Mouse (Mus musculus) spleen, adult 12 weeks (tissue): ENCODE measurements around the gene Rbm45.

ENCODE experiments used
- DNase-seq: peaks from one replicate; pipeline ENCODE4 v3.0.0; 2022; ENCODE audit warnings: low spot score

The Rbm45 gene

DNA sequence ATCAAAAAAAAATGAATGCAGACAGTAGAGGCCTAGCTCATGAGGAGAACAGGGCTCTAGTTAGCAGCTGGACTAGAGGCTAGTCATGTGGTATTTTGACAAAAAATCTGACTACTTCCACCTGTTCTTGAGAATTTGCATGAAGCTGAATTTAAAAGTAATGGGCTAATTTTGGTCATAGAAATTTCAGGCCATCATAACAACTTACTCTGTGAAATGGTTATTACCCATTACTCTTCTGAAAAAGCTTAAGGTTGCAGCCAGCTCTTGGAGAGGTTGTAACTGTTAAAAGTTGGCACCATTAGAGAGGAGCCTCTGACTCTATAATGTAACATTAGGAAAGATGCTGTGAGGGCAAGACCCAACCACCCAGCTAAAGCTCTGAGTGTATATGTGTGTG lies 16.7 kb downstream of the Rbm45 start:
- no peak for DNase-seq

- no peak for DNase-seq
Measured at GRCm38 (mm10) chr2:76400178-76400577, 30.4 kb downstream of the Rbm45 start.

DNA sequence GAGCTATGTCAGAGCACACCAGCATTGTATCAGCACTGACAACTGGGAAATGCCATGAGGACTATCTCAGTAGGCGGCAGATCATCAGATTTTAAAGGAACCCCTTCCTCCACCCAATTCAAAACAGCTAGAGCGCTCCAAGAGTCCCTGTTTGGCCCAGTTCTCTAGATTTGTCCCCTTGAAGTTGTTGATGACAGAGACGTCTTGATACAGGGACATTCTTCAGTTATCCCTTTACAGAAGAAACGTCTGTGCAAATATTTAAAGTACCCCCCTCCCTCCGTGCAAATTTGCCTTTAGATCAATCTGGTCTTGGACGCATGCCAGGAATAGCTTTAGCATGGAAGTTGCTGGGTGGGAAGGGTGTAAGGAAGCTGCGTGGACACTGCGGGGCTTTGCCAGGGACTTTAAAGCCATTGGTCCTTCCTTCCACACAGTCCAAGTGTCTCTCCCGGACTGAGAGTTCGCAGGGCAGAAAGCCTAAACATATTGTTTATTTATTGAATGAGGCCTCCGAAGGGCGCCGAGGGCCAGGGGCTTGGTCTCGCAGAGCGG lies 35.9 kb downstream of the Rbm45 start:
- no peak for DNase-seq

GRCm38 (mm10) chr2:76406151-76406936 lies 36.6 kb downstream of the Rbm45 start, which contains the start of gene Osbpl6:
TSS of gene Osbpl6 (plus strand) at chr2:76406508.
- no peak for DNase-seq

GRCm38 (mm10) chr2:76406937-76407441 lies 37.2 kb downstream of the Rbm45 start:
- no peak for DNase-seq

GRCm38 (mm10) chr2:76409526-76409925 lies 39.7 kb downstream of the Rbm45 start:
- no peak for DNase-seq

- no peak for DNase-seq
Measured at GRCm38 (mm10) chr2:76409986-76410385, 40.2 kb downstream of the Rbm45 start.

GRCm38 (mm10) chr2:76412924-76413323 lies 43.1 kb downstream of the Rbm45 start:
- no peak for DNase-seq

- DNase-seq = no peak
Measured at GRCm38 (mm10) chr2:76417446-76418141, 47.8 kb downstream of the Rbm45 start.

- DNase-seq = no peak
Measured at GRCm38 (mm10) chr2:76418142-76418518, 48.3 kb downstream of the Rbm45 start.

DNA sequence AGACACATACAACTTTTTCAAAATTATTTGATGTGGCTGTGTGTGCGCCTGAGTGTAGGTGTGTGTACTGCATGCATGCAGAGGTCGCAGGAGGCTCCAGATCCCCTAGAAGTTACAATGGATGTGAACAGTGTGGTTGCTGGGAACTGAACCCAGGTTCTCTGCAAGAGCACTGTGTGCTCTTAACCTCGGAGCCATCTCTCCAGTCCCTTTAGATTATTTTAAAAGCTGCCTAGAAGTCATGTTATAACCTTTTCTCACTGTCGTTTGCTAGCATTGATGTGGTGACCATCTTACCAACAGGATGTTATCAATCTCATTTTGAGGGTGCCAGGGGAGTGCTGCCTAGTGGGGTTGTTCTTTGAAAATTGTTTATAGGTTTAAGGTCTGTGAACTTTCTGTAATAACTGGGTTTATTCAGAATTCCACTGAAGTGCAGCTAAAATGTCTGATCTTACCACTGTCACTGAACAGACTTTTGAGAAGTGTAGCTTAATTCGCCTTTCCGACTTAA lies 51.7 kb downstream of the Rbm45 start:
- DNase-seq = no peak

GRCm38 (mm10) chr2:76426816-76427215 lies 57.0 kb downstream of the Rbm45 start:
- DNase-seq = no peak

GRCm38 (mm10) chr2:76429318-76429717 lies 59.5 kb downstream of the Rbm45 start:
- DNase-seq = no peak

GRCm38 (mm10) chr2:76429855-76430254 lies 60.1 kb downstream of the Rbm45 start:
- no peak for DNase-seq

DNA sequence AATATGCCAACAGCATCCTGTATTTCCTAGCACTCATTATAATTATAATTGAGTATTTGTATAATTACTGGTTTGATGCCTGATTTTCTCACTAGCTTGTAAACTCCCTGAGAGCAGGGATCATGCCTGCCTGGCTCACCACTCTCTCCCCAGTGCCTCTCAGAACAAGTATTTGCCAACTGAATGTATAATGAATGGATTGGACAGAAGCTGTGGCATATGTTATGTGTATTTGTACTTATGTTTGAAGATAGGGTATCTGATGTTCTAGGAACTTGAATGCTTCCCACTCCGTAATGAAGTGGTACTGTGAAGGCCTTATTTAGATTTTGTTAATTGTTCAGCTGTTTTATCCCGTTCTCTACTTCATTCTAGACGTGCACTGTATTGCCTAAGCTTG lies 60.8 kb downstream of the Rbm45 start:
- DNase-seq = no peak
